Mouse (Mus musculus): Measurements from ENCODE around the gene Prss54. TPM values are rescaled to one million over a fixed set of nuclear protein-coding genes. Genes with fewer than 3 reads are reported as not detected.

Gene Prss54
- polyA plus RNA-seq, 1 experiment from 2014 or later: not detected

- Histone ChIP-seq H3K4me3 (no peak overlapping the region), H3K36me3 (no peaks in the 10 kb centered on the region), H3K4me1 (peaks cover 21% of the 10 kb centered on the region; the same call in 1 of the 2 replicates), H3K27me3 (ENCODE audit: insufficient read depth, poor library complexity, severe bottlenecking) (no peaks in the 10 kb centered on the region), H3K9me3 (no peaks in the 10 kb centered on the region), H3K27ac (no peak overlapping the region)
- 92% methylated on average over 7 of the region's 7 CpGs for WGBS
- no peak for DNase-seq (ENCODE audit: low spot score)
These were observed 17.6 kb upstream of the Prss54 start for GRCm38 (mm10) chr8:95593439-95594393.

DNA sequence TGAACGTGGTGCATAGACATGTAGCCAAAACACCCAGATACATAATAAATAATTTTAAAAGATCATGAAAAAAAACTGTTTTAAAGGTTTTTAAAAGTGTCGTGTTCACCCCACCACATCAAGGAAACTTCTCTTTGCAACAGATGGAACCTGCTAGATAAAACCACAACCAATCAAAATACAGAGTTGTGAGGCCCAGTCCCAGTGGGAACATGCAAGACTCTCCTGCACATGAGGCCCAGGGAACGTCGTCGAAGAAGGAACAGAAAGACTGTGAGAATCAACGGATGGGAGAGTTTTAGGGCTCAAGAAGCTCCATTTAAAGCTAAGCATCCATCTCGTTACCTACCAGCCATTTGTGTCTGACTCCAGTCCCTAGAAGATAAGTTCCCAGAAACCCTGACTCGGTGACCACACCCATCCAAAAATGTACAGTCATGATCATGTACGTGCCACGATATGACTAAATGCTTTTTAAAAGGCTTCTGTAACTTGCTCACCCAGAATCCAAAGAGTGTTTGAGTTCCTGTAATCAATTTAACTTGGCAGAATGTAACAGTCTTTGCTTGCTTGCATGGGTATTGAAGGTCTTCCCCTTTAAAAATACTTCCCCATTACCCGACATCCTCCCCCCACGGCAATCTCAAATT is 16.1 kb upstream of the Prss54 start:
- no peak for DNase-seq (ENCODE audit: low spot score)
- Histone ChIP-seq H3K4me3 (no peak overlapping the region), H3K4me1 (peaks cover 22% of the 10 kb centered on the region; the same call in 1 of the 2 replicates), H3K36me3 (no peaks in the 10 kb centered on the region), H3K27me3 (ENCODE audit: insufficient read depth, poor library complexity, severe bottlenecking) (no peaks in the 10 kb centered on the region), H3K27ac (0 out of 2 replicates have a peak overlapping the region, but pooled peaks have one; percentile 29), H3K9me3 (no peaks in the 10 kb centered on the region)
- 84% methylated on average over 12 of the region's 12 CpGs for WGBS

GRCm38 (mm10) chr8:95590539-95590938 is 14.4 kb upstream of the Prss54 start:
- Histone ChIP-seq H3K27me3 (ENCODE audit: insufficient read depth, poor library complexity, severe bottlenecking) (no peaks in the 10 kb centered on the region), H3K4me1 (peaks cover 14% of the 10 kb centered on the region; the same call in 1 of the 2 replicates), H3K4me3 (no peak overlapping the region), H3K27ac (no peak overlapping the region), H3K36me3 (no peaks in the 10 kb centered on the region), H3K9me3 (no peaks in the 10 kb centered on the region)
- 72% methylated on average over 4 of the region's 4 CpGs for WGBS
- no peak for DNase-seq (ENCODE audit: low spot score)

GRCm38 (mm10) chr8:95589282-95589681 is 13.1 kb upstream of the Prss54 start:
- Histone ChIP-seq H3K4me1 (peaks cover 7% of the 10 kb centered on the region; the same call in 1 of the 2 replicates), H3K9me3 (no peaks in the 10 kb centered on the region), H3K4me3 (no peak overlapping the region), H3K27me3 (ENCODE audit: insufficient read depth, poor library complexity, severe bottlenecking) (no peaks in the 10 kb centered on the region), H3K27ac (no peak overlapping the region), H3K36me3 (no peaks in the 10 kb centered on the region)
- no peak for DNase-seq (ENCODE audit: low spot score)
- 58% methylated on average over 10 of the region's 10 CpGs for WGBS

DNA sequence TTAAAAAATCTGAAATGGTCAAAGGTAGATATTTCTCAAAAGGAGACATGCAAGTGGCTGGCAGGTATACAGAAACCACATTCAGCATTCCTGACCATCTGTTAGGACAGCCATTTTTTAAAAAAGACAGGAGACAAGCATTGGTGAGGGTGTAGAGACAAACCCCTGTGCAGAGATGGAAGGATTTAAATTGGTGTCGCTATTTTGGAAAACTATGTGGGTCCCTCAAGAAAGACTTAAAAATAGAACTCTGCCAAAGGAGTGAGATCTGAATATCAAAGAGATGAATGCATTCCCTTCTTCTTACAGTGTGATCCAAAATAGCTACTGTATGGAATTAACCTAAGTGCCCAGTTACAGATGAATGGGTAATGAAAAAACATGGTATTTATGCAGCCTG is 11.2 kb upstream of the Prss54 start:
- Histone ChIP-seq H3K27me3 (ENCODE audit: insufficient read depth, poor library complexity, severe bottlenecking) (no peaks in the 10 kb centered on the region), H3K27ac (peak overlapping the region; percentile 24; the same call in 1 of the 2 replicates), H3K36me3 (no peaks in the 10 kb centered on the region), H3K4me3 (no peak overlapping the region), H3K4me1 (peaks cover 7% of the 10 kb centered on the region; the same call in 1 of the 2 replicates), H3K9me3 (no peaks in the 10 kb centered on the region)
- no peak for DNase-seq (ENCODE audit: low spot score)
- WGBS: 47% methylated on average over 1 of the region's 1 CpGs

DNA sequence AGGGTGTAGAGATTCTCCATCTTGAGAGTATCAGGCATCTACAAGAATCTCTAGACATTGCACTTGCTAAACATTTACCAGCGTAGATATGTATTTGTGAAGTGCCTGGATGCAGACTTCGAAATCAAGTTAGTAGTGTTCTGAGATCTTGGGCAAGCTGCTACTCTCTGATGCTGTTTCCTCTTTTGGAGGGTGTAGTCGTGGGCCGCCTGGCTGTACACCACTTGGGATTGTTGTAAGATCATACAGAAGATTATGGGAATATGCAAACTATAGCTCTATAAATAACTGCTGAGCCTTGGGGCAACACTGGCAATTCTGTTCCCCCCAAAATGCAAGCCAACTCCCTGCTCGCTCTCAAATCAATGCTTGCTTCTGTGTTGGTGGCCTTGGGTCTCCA is 3.0 kb downstream of the Prss54 start:
- Histone ChIP-seq H3K4me1 (no peaks in the 10 kb centered on the region), H3K9me3 (peaks cover 5% of the 10 kb centered on the region), H3K27ac (no peak overlapping the region), H3K27me3 (ENCODE audit: insufficient read depth, poor library complexity, severe bottlenecking) (no peaks in the 10 kb centered on the region), H3K4me3 (no peak overlapping the region), H3K36me3 (no peaks in the 10 kb centered on the region)
- WGBS: 83% methylated on average over 5 of the region's 5 CpGs
- DNase-seq (ENCODE audit: low spot score): no peak

GRCm38 (mm10) chr8:95566809-95567208 is 9.3 kb downstream of the Prss54 start:
- no peak for DNase-seq (ENCODE audit: low spot score)
- 81% methylated on average over 6 of the region's 6 CpGs for WGBS
- H3K36me3 ChIP-seq: no peaks in the 10 kb centered on the region

GRCm38 (mm10) chr8:95566217-95566616 is 9.9 kb downstream of the Prss54 start:
- H3K4me3 ChIP-seq: no peak overlapping the region
- WGBS: 86% methylated on average over 4 of the region's 4 CpGs
- H3K4me1 ChIP-seq: no peaks in the 10 kb centered on the region
- no peaks in the 10 kb centered on the region for H3K36me3 ChIP-seq
- H3K9me3 ChIP-seq: peaks cover 5% of the 10 kb centered on the region
- no peaks in the 10 kb centered on the region for H3K27me3 ChIP-seq (ENCODE audit: insufficient read depth, poor library complexity, severe bottlenecking)
- no peak for DNase-seq (ENCODE audit: low spot score)
- no peak overlapping the region for H3K27ac ChIP-seq

More at GRCm38 (mm10) chr8:95566809-95567208, 9.3 kb downstream of the Prss54 start:
- H3K4me1 ChIP-seq: no peaks in the 10 kb centered on the region
- peaks cover 5% of the 10 kb centered on the region for H3K9me3 ChIP-seq
- H3K27ac ChIP-seq: no peak overlapping the region
- H3K27me3 ChIP-seq (ENCODE audit: insufficient read depth, poor library complexity, severe bottlenecking): no peaks in the 10 kb centered on the region
- no peak overlapping the region for H3K4me3 ChIP-seq

GRCm38 (mm10) chr8:95555963-95556362 is 20.2 kb downstream of the Prss54 start:
- DNase-seq (ENCODE audit: low spot score): no peak
- H3K9me3 ChIP-seq: no peaks in the 10 kb centered on the region
- H3K4me1 ChIP-seq: 0 out of 2 replicates have a peak, but pooled peaks cover 5% of the 10 kb centered on the region
- H3K27ac ChIP-seq: no peak overlapping the region
- WGBS: 91% methylated on average over 2 of the region's 2 CpGs
- no peaks in the 10 kb centered on the region for H3K27me3 ChIP-seq (ENCODE audit: insufficient read depth, poor library complexity, severe bottlenecking)
- no peaks in the 10 kb centered on the region for H3K36me3 ChIP-seq
- H3K4me3 ChIP-seq: no peak overlapping the region

DNA sequence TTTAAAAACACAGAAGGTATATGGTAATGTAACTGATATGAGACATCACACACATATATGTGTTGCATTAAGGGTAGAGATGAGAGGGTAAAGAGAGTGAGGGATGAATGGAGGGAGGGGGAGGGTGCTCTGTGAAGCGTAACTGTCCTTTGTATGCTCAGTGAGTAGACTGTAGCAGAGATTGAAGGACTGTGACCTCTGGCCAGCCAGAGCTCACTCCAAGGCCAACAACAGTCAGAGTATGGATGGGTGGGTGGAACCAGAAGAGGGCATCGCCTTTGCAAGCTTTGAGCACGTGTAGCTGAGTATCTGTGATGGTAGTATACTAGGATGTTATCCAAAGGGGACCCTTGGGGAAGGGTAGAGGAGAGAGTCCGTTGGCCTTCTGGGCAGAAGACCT is 24.6 kb downstream of the Prss54 start:
- H3K4me1 ChIP-seq: peaks cover 26% of the 10 kb centered on the region
- WGBS: 71% methylated on average over 4 of the region's 4 CpGs
- no peak overlapping the region for H3K4me3 ChIP-seq
- H3K27me3 ChIP-seq (ENCODE audit: insufficient read depth, poor library complexity, severe bottlenecking): no peaks in the 10 kb centered on the region
- no peaks in the 10 kb centered on the region for H3K36me3 ChIP-seq
- no peaks in the 10 kb centered on the region for H3K9me3 ChIP-seq
- DNase-seq (ENCODE audit: low spot score): no peak
- no peak overlapping the region for H3K27ac ChIP-seq

- no peak for DNase-seq (ENCODE audit: low spot score)
- H3K27ac ChIP-seq: no peak overlapping the region
- 69% methylated on average over 16 of the region's 16 CpGs for WGBS
- H3K27me3 ChIP-seq (ENCODE audit: insufficient read depth, poor library complexity, severe bottlenecking): no peaks in the 10 kb centered on the region
- H3K9me3 ChIP-seq: no peaks in the 10 kb centered on the region
- peaks cover 26% of the 10 kb centered on the region for H3K4me1 ChIP-seq
- no peaks in the 10 kb centered on the region for H3K36me3 ChIP-seq
- H3K4me3 ChIP-seq: no peak overlapping the region
These were observed 26.0 kb downstream of the Prss54 start for GRCm38 (mm10) chr8:95549871-95550829.

GRCm38 (mm10) chr8:95547931-95548330 is 28.2 kb downstream of the Prss54 start:
- H3K9me3 ChIP-seq: no peaks in the 10 kb centered on the region
- DNase-seq (ENCODE audit: low spot score): no peak
- H3K27ac ChIP-seq: peak overlapping the region; percentile 62; the same call in 1 of the 2 replicates
- no peaks in the 10 kb centered on the region for H3K36me3 ChIP-seq
- WGBS: 59% methylated on average over 8 of the region's 8 CpGs
- H3K4me3 ChIP-seq: no peak overlapping the region
- no peaks in the 10 kb centered on the region for H3K27me3 ChIP-seq (ENCODE audit: insufficient read depth, poor library complexity, severe bottlenecking)
- H3K4me1 ChIP-seq: peaks cover 26% of the 10 kb centered on the region

Data from heart, embryonic 10.5 days (tissue).